Mouse (Mus musculus) neutrophil, adult 83 days (primary cell): ENCODE data around the gene Zfp982. TPM values are rescaled to one million over a fixed set of nuclear protein-coding genes. Genes with fewer than 3 reads are reported as not detected.

Experiments used
- total RNA-seq, 2 experiments: library from RNA; stranded (reverse); gene quantifications; one replicate each; pipeline ENCODE4 v1.2.4; 2023

The Zfp982 gene
- 1 to 10 TPM in 1 of 2 experiments, under 1 TPM in 1; 0.66 to 1.6 TPM for total RNA-seq

GRCm38 (mm10) chr4:147492117-147492516, at the start of gene Zfp982:
TSS of gene Zfp982 (plus strand) at chr4:147492417.

DNA sequence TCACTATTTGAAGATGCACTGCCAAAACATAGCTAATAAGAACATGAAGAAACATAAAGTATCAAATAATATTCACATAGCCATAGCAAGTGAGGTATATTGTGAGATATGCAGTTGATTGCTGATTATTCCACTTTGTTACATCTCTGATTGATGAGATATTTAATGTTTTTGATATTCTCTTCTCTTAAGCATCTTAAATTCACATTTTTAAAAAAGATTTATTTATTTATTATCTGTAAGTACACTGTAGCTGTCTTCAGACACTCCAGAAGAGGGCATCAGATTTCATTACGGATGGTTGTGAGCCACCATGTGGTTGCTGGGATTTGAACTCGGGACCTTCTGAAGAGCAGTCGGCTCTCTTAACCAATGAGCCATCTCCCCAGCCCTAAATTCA, 47.7 kb downstream of the Zfp982 start, which contains the start of gene Gm16503:
Gene Gm16503 (plus strand): TSS at position 301 of the 400 bp plus-strand sequence.

GRCm38 (mm10) chr4:147553071-147553470, 60.9 kb downstream of the Zfp982 start, which contains the start of gene Zfp985:
TSS of gene Zfp985 (plus strand) at chr4:147553277.

Other genes starting within 250 kb of the Zfp982 start
- not detected for gene Zfp988, start 186.7 kb upstream of the Zfp982 start, total RNA-seq
- not detected for gene Zfp978, start 131.1 kb upstream of the Zfp982 start, total RNA-seq
- gene Gm16503, start 47.8 kb downstream of the Zfp982 start, total RNA-seq: under 1 TPM in 1 of 2 experiments, not detected in 1; 0.11 TPM
- gene Zfp985, start 60.9 kb downstream of the Zfp982 start, total RNA-seq: not detected
- under 1 TPM in 1 of 2 experiments, not detected in 1; 0.26 TPM for gene Zfp979, start 150.1 kb downstream of the Zfp982 start, total RNA-seq
- not detected for gene Zfp534, start 210.1 kb downstream of the Zfp982 start, total RNA-seq